Mouse (Mus musculus) heart, adult 2 months (tissue): Measurements from ENCODE around the gene Rnf17.

Experiments
- CTCF ChIP-seq: fragments of 200-600 bp; IDR thresholded peaks from 2 replicates; pipeline ENCODE4 v1.8.1; 2022; ENCODE audit warnings: antibody characterized with exemption, mild to moderate bottlenecking, moderate library complexity
- POLR2A ChIP-seq: fragments of 200-500 bp; IDR thresholded peaks from 2 replicates; pipeline ENCODE4 v1.6.1; 2011; ENCODE audit warnings: mild to moderate bottlenecking, low read depth, low read length, control low read depth; ENCODE audit not compliant: insufficient read depth

- TF ChIP-seq CTCF (no peak), POLR2A (no peak)
Observed at GRCm38 (mm10) chr14:56462090-56462489, 59.7 kb downstream of the Rnf17 start.
